Mouse (Mus musculus) testis, adult 2 months (tissue): Measurements from ENCODE around the gene Cfap43.

Experiments
- CTCF ChIP-seq: fragments of 200-500 bp; IDR thresholded peaks from 2 replicates; pipeline ENCODE4 v1.5.1; 2012; ENCODE audit warnings: low read depth, mild to moderate bottlenecking, inconsistent platforms, low read length, moderate library complexity; ENCODE audit not compliant: control insufficient read depth, insufficient read depth, insufficient replicate concordance
- POLR2A ChIP-seq: fragments of 200-500 bp; IDR thresholded peaks from 2 replicates; pipeline ENCODE4 v1.6.1; 2012; ENCODE audit warnings: low read depth, mild to moderate bottlenecking, inconsistent platforms, low read length, moderate library complexity; ENCODE audit not compliant: control insufficient read depth

- TF ChIP-seq POLR2A, result no peak
- TF ChIP-seq CTCF, result no peak
Observed at GRCm38 (mm10) chr19:47689592-47689991, 229.5 kb downstream of the Cfap43 start.
